Mouse (Mus musculus) heart, adult 2 months (tissue): Measurements from ENCODE around the gene Acsl4. TPM values are rescaled to one million over a fixed set of nuclear protein-coding genes. Genes with fewer than 3 reads are reported as not detected.

Experiments
- DNase-seq, 2 experiments: peaks; one replicate each; pipeline ENCODE4 v3.0.0; 2021
- H3K27ac ChIP-seq: fragments of 200-600 bp; 2 replicates; pipeline ENCODE4 v1.8.1; 2022
- H3K27me3 ChIP-seq: fragments of 200-500 bp; 2 replicates; pipeline ENCODE4 v1.6.1; 2012; ENCODE audit warnings: mild to moderate bottlenecking, low read length, inconsistent platforms, mixed read lengths; ENCODE audit not compliant: control insufficient read depth, insufficient read depth
- H3K36me3 ChIP-seq: fragments of 200-500 bp; 2 replicates; pipeline ENCODE4 v1.6.1; 2012; ENCODE audit warnings: low read length, inconsistent platforms; ENCODE audit not compliant: control insufficient read depth, insufficient read depth
- H3K4me1 ChIP-seq: fragments of 200-500 bp; 2 replicates; pipeline ENCODE4 v1.6.1; 2011; ENCODE audit warnings: low read length; ENCODE audit not compliant: control insufficient read depth, insufficient read depth
- H3K4me3 ChIP-seq: fragments of 200-600 bp; 2 replicates; pipeline ENCODE4 v1.8.1; 2022
- H3K79me2 ChIP-seq: fragments of 200-500 bp; replicated peaks from 2 replicates; pipeline ENCODE4 v1.6.1; 2012; ENCODE audit warnings: mild to moderate bottlenecking, inconsistent platforms, low read length, moderate library complexity, mixed read lengths; ENCODE audit not compliant: control insufficient read depth, insufficient read depth
- H3K9ac ChIP-seq: fragments of 200-500 bp; 2 replicates; pipeline ENCODE4 v1.6.1; 2012; ENCODE audit warnings: low read depth, mild to moderate bottlenecking, control low read depth, inconsistent platforms, low read length, mixed read lengths
- CTCF ChIP-seq: fragments of 200-600 bp; IDR thresholded peaks from 2 replicates; pipeline ENCODE4 v1.8.1; 2022; ENCODE audit warnings: antibody characterized with exemption, mild to moderate bottlenecking, moderate library complexity
- EP300 ChIP-seq: fragments of 200-500 bp; IDR thresholded peaks from 2 replicates; pipeline ENCODE4 v1.6.1; 2011; ENCODE audit warnings: low read depth, low read length, control low read depth; ENCODE audit not compliant: insufficient read depth
- POLR2A ChIP-seq: fragments of 200-500 bp; IDR thresholded peaks from 2 replicates; pipeline ENCODE4 v1.6.1; 2011; ENCODE audit warnings: mild to moderate bottlenecking, low read depth, low read length, control low read depth; ENCODE audit not compliant: insufficient read depth
- WGBS: fragments of 180-500 bp; shearing (Covaris S2); methylation state at CpG from one replicate; pipeline ENCODE4 v1.1.7; 2018; 5-methylcytosine and 5-hydroxymethylcytosine counted together
- intact Hi-C: fragments of 180-260 bp; cut with DNase I; formaldehyde crosslinking; loops from one replicate; pipeline ENCODE4 v1.15.1; 2025
- polyA plus RNA-seq: library from polyadenylated mRNA; depleted of rRNA; stranded (reverse); fragments of >200 nt; gene quantifications from 2 replicates; pipeline ENCODE4 v1.2.3, GENCODE M21; 2012
- total RNA-seq, 2 experiments: library from RNA; stranded (reverse); gene quantifications; 2 replicates each; pipeline ENCODE4 v1.2.3; 2021

Acsl4 gene
- total and polyA plus RNA-seq, 3 experiments = 2.2 to 11.0 (median 9.3) TPM

DNA sequence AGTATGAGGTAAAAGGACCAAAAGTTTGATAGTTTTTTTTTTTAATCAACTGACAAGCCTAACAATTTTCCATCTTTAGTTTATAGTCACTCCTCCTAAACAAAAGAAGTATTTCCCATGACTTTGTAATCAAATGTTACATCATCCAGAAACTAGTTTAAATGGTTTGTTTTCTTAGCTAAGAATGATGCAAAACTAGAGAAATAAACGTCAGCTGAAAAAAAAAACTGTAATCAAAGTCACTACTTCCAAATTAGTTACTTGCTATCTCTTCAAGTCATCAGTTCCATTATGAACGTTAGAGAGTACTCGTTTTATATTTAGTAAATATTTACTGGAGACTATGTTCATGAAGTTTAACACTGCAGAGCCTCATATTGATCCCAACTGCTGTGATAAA is 13.6 kb downstream of the Acsl4 start:
- TF ChIP-seq POLR2A (no peak), CTCF (no peak), EP300 (no peak)
- DNase-seq = no peak
- H3K4me1 ChIP-seq = peaks cover 2% of the 10 kb centered on the region; the same call in 1 of the 2 replicates
- H3K4me3 ChIP-seq = no peak overlapping the region
- intact Hi-C loops = loop anchor here (5.0 kb wide), 1 partner anchor 431 kb away; no protein-coding TSS in a partner anchor
- no peak overlapping the region for H3K9ac ChIP-seq
- no peaks in the 10 kb centered on the region for H3K36me3 ChIP-seq
- WGBS = 37% methylated on average over 3 of the region's 3 CpGs
- H3K27me3 ChIP-seq = no peaks in the 10 kb centered on the region
- H3K79me2 ChIP-seq = no peaks in the 10 kb centered on the region
- H3K27ac ChIP-seq = no peak overlapping the region

DNA sequence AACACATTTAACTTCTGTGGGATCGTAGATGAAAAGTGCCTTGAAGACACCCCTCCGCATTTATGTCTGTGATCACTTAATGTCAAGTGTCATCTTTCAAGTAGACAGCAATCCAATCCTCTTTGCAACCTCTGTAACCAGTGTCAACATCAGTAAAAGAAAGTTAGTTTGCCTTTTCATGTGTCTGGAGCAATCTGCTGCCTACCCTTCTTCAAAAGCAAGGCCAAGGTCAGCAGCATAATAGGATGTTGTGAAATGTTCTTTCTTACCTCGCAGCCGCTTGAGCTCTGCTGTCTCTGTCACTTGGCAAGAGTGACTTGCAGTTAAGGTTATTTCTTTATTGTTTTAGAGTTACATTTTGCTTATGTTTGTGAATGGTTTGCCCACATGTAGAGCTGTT is 14.8 kb downstream of the Acsl4 start:
- DNase-seq = no peak
- Histone ChIP-seq H3K27me3 (no peaks in the 10 kb centered on the region), H3K9ac (no peak overlapping the region), H3K79me2 (no peaks in the 10 kb centered on the region), H3K27ac (no peak overlapping the region), H3K36me3 (no peaks in the 10 kb centered on the region), H3K4me1 (peaks cover 2% of the 10 kb centered on the region; the same call in 1 of the 2 replicates), H3K4me3 (no peak overlapping the region)
- intact Hi-C loops = loop anchor here (5.0 kb wide), 1 partner anchor 432 kb away; no protein-coding TSS in a partner anchor
- no peak for TF ChIP-seq CTCF
- no peak for TF ChIP-seq POLR2A
- 88% methylated on average over 4 of the region's 4 CpGs for WGBS

DNA sequence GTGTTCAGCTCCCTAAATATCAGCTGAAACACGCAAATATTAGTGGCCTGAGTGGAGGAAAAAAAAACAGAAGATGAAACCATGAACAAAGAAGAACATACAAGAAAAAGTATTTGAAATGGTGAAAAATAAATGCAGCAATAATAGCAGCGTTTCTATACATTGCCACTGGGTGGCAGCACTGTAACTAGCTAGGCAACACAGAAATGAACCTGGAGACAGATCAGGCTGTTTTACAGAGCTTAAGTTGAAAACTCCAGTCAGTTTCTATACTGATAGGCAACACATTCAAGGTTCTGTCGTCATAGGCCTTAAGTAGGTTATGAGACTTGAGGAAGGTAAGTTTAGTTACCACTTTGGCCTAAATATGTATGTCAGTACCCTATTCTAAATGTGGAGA is 17.9 kb downstream of the Acsl4 start:
- peak in 1 of 2 experiments; percentile 26 for DNase-seq
- Histone ChIP-seq H3K9ac (no peak overlapping the region), H3K4me3 (no peak overlapping the region), H3K79me2 (no peaks in the 10 kb centered on the region), H3K4me1 (peaks cover 2% of the 10 kb centered on the region; the same call in 1 of the 2 replicates), H3K27me3 (no peaks in the 10 kb centered on the region), H3K36me3 (no peaks in the 10 kb centered on the region), H3K27ac (no peak overlapping the region)
- WGBS = 9% methylated on average over 3 of the region's 3 CpGs
- no peak for TF ChIP-seq POLR2A
- TF ChIP-seq CTCF = peak; percentile 86
- no peak for TF ChIP-seq EP300
- intact Hi-C loops = loop anchor here (2.0 kb wide), 1 partner anchor 154 kb away; no protein-coding TSS in a partner anchor

DNA sequence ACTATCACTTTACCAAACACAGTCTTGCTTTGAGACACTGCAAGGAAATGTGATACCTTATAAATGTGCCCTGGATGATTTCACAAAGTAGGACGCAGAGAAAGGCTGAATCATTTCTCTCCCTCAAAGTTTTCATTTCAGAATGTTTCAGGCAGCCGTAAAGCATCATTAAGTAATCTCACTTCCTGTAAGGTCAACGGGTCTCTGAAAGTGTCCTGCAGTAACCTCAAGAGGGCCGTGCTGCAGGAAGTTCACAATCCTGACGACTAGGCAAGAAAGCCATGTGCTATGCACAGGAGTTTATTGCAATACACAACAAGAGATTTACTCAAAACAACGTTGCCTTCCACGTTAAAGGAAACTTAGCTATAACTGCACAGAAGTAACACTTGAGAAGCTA is 20.4 kb downstream of the Acsl4 start:
- TF ChIP-seq CTCF (no peak), EP300 (no peak), POLR2A (no peak)
- H3K27me3 ChIP-seq = no peaks in the 10 kb centered on the region
- H3K36me3 ChIP-seq = no peaks in the 10 kb centered on the region
- intact Hi-C loops = no loop called here
- WGBS = 30% methylated on average over 7 of the region's 7 CpGs
- H3K4me1 ChIP-seq = no peaks in the 10 kb centered on the region
- H3K9ac ChIP-seq = no peak overlapping the region
- DNase-seq = peak in 1 of 2 experiments; percentile 11
- H3K4me3 ChIP-seq = no peak overlapping the region
- no peaks in the 10 kb centered on the region for H3K79me2 ChIP-seq
- no peak overlapping the region for H3K27ac ChIP-seq

DNA sequence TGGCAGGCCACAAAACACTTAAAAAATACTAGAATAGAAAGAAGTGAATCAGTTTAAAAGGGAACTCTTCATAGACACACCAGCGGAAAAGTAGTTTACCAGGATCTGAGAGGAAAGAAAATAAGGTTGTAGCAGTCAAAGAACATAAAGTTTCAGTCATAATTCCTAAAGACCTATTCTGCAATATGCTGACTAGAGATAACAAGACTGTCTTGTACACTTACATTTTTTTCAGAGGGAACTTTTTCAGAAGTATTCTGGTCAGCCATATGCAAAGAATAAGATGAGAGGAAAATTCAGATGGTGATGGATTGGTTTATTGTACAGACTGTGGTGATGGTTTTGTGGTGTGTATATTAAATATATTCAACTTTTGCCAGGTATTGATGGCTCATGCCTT is 26.5 kb downstream of the Acsl4 start:
- Histone ChIP-seq H3K36me3 (no peaks in the 10 kb centered on the region), H3K27me3 (no peaks in the 10 kb centered on the region), H3K4me3 (no peak overlapping the region), H3K9ac (no peak overlapping the region), H3K27ac (no peak overlapping the region), H3K4me1 (no peaks in the 10 kb centered on the region), H3K79me2 (no peaks in the 10 kb centered on the region)
- 85% methylated on average over 1 of the region's 1 CpGs for WGBS
- TF ChIP-seq POLR2A = no peak
- no peak for TF ChIP-seq CTCF
- no peak for TF ChIP-seq EP300
- intact Hi-C loops = no loop called here
- no peak for DNase-seq

DNA sequence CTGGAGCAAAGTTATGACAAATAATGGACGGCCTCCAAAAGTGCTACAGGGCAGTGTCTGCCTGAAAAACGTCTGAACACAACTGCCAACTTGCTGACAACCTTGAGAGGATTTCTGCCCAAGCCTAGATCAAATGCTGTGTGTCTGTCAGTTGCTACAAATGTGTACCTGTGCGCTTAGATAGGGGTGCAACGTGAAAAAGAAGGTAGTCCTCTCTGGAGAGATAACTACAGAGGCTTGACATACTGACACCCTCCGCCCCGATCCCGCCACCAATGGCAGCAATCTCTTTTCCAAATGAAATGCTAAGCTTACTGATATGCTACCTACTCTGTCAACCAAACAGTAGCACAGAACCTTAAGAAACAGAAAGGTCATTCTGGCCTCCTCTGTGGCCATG is 31.3 kb downstream of the Acsl4 start:
- H3K27ac ChIP-seq = no peak overlapping the region
- intact Hi-C loops = no loop called here
- no peak overlapping the region for H3K4me3 ChIP-seq
- no peaks in the 10 kb centered on the region for H3K36me3 ChIP-seq
- TF ChIP-seq POLR2A (no peak), CTCF (no peak), EP300 (no peak)
- no peak overlapping the region for H3K9ac ChIP-seq
- no peaks in the 10 kb centered on the region for H3K27me3 ChIP-seq
- no peaks in the 10 kb centered on the region for H3K4me1 ChIP-seq
- DNase-seq = no peak
- 56% methylated on average over 7 of the region's 7 CpGs for whole genome bisulfite sequencing
- H3K79me2 ChIP-seq = no peaks in the 10 kb centered on the region
